Mouse (Mus musculus) B cell, adult 2 months (primary cell): ENCODE data around the gene Serpina3j.
"Not testable (repeated sequence)": the region's sequence is repeated elsewhere in the genome, so short reads cannot be mapped to it uniquely, and the experiment has no call there.

ENCODE experiments used
- DNase-seq, 2 experiments: peaks; one replicate each; pipeline ENCODE4 v3.0.0; 2022

The Serpina3j gene

GRCm38 (mm10) chr12:104314253-104314652 is at the start of gene Serpina3j:
TSS of gene Serpina3j (plus strand) at chr12:104314553.
- no peak for DNase-seq

DNA sequence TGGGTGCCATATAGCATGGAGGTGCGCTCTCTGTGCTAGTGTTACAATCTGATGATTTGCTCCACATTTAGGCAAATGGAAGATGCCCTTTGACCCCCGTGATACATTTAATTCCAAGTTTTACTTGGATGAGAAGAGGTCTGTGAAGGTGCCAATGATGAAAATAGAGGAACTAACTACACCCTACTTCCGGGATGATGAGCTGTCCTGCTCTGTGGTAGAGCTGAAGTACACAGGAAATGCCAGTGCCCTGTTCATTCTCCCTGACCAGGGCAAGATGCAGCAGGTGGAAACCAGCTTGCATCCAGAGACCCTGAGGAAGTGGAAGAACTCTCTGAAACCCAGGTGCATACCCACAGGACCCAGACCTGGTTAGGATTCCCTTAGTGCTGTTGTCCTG is 48.0 kb upstream of the Serpina3j start:
- peak; percentile 31 to 34 for DNase-seq

- no peak for DNase-seq
Measured at GRCm38 (mm10) chr12:104278216-104279055, 35.9 kb upstream of the Serpina3j start.

- no peak for DNase-seq
Measured at GRCm38 (mm10) chr12:104279056-104279435, 35.3 kb upstream of the Serpina3j start.

GRCm38 (mm10) chr12:104283380-104283779 is 31.0 kb upstream of the Serpina3j start:
- DNase-seq: no peak

- DNase-seq: no peak
Measured at GRCm38 (mm10) chr12:104288336-104288735, 26.0 kb upstream of the Serpina3j start.

- no peak for DNase-seq
Measured at GRCm38 (mm10) chr12:104289872-104290271, 24.5 kb upstream of the Serpina3j start.

DNA sequence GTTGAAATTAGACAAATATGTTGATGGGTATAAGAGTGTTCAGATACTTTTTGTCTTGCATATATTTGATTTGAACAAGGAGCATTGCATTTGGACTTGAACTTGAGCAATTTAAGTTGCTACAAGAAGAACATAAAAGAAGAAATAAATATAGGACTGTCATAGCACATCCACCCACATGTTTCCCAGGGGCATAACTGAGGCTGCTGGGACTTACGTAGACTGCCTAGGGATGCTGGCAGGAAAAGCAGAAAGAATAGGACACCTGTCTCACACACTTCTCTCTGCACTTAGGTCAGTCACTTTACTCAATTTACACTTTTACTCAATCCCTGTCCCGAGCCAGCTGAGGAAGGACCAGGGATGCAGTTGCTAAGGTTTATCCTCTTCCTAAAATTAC is 20.4 kb upstream of the Serpina3j start:
- DNase-seq: no peak

- no peak for DNase-seq
Measured at GRCm38 (mm10) chr12:104298049-104298448, 16.3 kb upstream of the Serpina3j start.

DNA sequence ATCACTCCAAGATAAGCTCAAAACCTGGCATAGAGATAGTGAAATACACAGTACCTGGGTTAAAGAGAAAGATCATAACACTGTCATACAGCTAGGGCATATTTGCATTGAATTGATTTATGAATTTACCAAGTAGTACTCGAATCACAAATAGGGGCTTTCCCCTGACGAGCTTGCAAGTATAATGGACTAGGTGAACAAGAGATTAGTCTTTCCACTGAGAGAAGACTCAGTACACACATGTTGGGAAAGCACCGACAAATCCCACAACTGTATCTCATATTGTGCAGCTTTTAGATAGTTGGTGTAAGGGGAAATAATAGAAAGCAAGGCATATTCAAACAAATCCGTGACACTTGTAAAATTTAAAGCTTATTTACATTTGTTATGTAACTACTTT is 8.4 kb upstream of the Serpina3j start:
- no peak for DNase-seq

DNA sequence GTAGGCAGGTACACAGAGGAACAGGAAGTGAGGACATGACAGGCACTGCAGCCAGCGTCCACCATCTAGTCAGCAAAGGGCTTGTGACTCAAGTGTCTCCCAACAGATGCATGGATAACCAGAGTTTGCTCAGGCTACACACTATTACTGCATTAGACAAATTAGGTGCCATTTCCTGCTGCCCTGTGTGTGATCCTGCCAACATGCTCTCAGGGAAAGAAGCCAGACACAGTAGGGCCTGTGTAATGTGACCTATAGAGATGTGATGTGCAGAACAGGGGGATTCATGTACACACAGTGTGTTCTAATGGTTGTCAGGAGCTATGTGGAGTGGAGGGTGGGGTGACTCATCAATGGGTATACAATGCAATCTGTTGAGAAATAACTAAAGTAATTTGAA is 8.1 kb downstream of the Serpina3j start:
- DNase-seq: no peak

DNA sequence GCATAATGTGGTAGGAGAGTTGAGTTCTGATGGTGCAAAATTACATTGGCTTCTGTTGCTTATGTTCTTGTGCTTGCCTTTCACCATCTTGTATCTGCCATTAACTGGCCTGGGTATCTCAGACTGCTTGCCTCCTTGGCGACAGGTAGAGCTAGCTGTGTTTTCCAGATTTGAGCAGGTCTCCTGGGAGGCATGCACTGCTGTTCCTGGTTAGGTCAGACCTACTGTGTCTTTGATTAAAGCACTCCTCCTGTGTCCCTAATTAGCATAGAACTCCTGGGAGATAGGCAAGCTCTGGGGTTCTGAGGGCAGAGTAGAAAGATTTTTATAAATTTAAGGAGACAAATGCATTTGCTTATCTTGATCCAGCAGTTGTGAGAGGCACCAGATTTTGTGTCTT is 17.3 kb downstream of the Serpina3j start:
- DNase-seq: no peak

GRCm38 (mm10) chr12:104336873-104337272 is 22.5 kb downstream of the Serpina3j start:
- not testable (repeated sequence) for DNase-seq

GRCm38 (mm10) chr12:104338226-104338625 is 23.9 kb downstream of the Serpina3j start, which contains the start of the genes Serpina3k and Serpina3m:
TSS of gene Serpina3k (plus strand) at chr12:104338486.
TSS of gene Serpina3m (plus strand) at chr12:104338486.
- not testable (repeated sequence) for DNase-seq

DNA sequence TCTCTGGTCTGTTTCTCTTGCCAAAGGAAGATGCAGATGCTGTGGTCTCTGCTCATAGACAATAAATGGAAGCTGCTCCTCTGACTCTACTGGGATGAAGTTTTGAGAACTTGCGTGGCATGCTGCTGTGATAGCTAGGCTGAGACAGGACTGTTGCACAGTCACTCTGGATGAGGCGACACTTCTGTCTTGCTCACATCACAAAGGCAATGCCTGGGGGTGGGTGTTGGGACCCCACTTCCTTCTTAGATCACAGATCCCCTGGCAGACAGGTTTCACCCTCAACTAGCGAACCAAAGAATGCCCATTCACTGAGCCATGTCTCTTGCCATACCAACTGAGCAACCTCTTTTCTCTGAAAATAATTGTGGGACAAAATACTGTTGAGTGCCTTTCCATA is 24.4 kb downstream of the Serpina3j start:
- no peak for DNase-seq

DNA sequence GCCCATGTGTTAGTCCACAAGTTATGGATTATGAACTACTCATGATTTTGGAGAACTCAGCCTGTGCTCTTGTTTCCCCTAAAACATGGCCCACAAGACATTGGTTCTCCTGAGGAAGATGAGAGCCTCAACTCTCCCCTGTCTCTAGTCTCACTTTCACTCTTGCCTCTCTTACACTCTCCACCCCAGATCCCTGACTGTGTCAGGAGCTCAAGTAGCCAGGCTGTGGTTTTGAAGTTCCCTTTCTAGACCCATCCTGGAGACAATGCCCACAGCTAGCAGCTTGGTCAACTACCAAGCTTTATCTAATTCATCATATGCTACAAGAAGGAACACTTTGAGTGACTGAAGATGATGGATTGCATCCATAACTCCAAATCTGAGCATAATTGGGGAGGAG is 28.1 kb downstream of the Serpina3j start:
- DNase-seq: not testable (repeated sequence)

- DNase-seq: no peak
Measured at GRCm38 (mm10) chr12:104345181-104345580, 30.8 kb downstream of the Serpina3j start.

- no peak for DNase-seq
Measured at GRCm38 (mm10) chr12:104345707-104346106, 31.4 kb downstream of the Serpina3j start.

GRCm38 (mm10) chr12:104347091-104347490 is 32.7 kb downstream of the Serpina3j start:
- DNase-seq: no peak

DNA sequence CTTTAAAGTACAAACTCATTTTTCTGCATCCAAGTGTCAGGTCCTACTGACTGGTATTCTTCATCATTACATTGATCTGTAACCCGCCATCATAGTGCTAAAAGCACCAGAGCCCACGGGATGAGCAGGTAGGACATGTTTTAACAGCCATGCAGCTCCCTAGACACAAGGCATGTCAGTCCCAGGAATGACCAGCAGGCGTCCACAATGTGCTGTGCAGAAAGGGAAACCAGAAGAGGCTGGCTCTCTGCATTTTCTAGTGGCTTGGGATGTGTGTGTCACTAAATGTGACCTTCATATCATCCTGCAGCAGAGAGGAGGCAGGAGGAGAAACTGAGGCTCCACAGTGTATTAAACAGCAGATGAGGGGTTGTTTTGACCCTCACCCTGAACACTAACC is 37.5 kb downstream of the Serpina3j start:
- not testable (repeated sequence) for DNase-seq

DNA sequence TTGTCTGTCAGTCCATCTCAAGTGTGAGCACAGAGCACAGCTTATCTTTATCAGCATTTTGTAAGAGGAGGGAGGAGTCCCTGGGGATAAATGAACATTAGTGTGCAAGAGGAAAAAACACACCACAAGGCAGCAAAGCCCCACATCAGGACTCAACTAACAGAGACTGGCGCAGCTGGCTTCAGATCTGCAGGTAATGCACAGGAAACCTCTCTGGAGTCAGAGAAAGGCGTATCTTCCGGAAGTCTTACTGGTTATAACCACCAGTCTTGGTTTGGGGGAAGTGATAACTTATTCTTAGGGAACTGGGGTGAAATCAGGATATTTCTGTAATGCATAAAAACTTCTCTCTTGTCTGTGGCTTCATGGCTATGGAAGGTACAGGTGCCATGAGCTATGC is 41.7 kb downstream of the Serpina3j start:
- DNase-seq: no peak

DNA sequence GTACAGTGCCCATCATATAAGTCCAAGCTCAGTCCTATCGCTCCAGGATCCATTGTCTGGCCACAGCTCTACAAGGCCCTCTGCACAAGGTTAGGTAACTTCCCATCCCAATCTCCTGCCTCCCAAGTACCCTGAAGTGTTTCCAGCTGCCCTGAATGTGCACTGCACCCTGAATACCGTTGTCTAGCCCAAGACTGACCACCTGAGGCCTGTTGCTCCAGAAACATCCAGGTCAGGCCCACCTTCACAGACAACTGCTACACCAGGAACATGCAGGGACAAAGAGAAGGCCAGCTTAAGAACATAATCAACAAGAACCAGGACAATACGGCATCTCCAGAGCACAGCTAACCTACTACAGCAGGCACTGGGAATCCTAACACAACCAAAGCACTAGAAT is 55.6 kb downstream of the Serpina3j start:
- DNase-seq: no peak
